Mouse (Mus musculus) heart, embryonic 10.5 days (tissue): ENCODE data around the gene Ggt1. TPM values are rescaled to one million over a fixed set of nuclear protein-coding genes. Genes with fewer than 3 reads are reported as not detected.

Source experiments
- DNase-seq: peaks from one replicate; pipeline ENCODE4 v3.0.0-alpha.2; 2017; ENCODE audit warnings: low spot score
- H3K27ac ChIP-seq: fragments of 300-500 bp; sonication (generic); 2 replicates; pipeline ENCODE4 v1.5.1; 2016; ENCODE audit warnings: mild to moderate bottlenecking
- H3K27me3 ChIP-seq: fragments of 300-500 bp; sonication (generic); 2 replicates; pipeline ENCODE4 v1.6.1; 2016; ENCODE audit warnings: mild to moderate bottlenecking; ENCODE audit not compliant: poor library complexity, insufficient read depth, severe bottlenecking
- H3K36me3 ChIP-seq: fragments of 300-500 bp; sonication (generic); 2 replicates; pipeline ENCODE4 v1.6.1; 2016; ENCODE audit warnings: mild to moderate bottlenecking, moderate library complexity
- H3K4me1 ChIP-seq: fragments of 300-500 bp; sonication (generic); 2 replicates; pipeline ENCODE4 v1.6.1; 2016; ENCODE audit warnings: mild to moderate bottlenecking
- H3K4me3 ChIP-seq: fragments of 300-500 bp; sonication (generic); 2 replicates; pipeline ENCODE4 v1.5.1; 2016; ENCODE audit warnings: mild to moderate bottlenecking, moderate library complexity
- H3K9me3 ChIP-seq: fragments of 300-500 bp; sonication (generic); 2 replicates; pipeline ENCODE4 v1.6.1; 2016; ENCODE audit warnings: mild to moderate bottlenecking, moderate library complexity
- WGBS: fragments of 180-500 bp; shearing (Covaris S2); methylation state at CpG from one replicate; pipeline ENCODE4 v1.1.7; 2016; 5-methylcytosine and 5-hydroxymethylcytosine counted together
- polyA plus RNA-seq: library from polyadenylated mRNA; unstranded; fragments of >200 nt; fragmentation: Nextera tagmentation; extraction: Ambion mirVana; gene quantifications from 2 replicates; pipeline ENCODE4 v1.2.1, GENCODE M21; 2016

The Ggt1 gene
- polyA plus RNA-seq, result 0.27 and 1.9 TPM in 2 replicates

DNA sequence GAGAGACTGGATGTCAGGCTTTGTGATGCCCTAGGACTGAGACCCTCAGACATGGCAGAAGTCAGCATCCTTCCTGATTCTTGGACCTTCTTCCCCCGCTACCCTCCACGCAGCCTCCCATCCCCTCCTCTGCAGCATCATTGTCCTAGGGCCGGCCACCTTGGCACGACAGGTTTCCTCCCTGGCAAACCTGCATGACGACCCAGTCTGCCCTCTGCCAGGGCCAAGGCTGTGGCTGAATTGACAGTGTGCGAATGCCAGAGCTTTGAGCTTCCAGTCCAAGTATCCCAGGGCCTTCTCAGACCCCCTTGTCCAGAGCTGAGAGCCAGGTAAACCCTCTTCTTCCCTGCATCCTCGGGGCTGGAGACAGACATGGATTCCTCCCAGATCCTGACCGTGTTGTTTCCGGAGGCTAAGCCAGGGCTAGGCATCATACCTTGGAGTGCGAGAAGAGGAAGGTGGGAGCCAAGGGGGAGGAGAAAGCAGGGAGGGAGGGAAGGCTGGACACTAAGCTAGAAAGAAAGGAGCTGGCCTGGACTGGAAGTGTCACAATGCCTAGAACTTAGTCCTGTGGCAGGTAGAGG, at the start of gene Ggt1:
Gene Ggt1 (plus strand): TSS at position 534 of the 584 bp plus-strand sequence.
- 0 out of 2 replicates have a peak within 1 kb of the TSS, but pooled peaks have one; percentile 84 for H3K27ac ChIP-seq
- peak within 1 kb of the TSS; percentile 76 for H3K4me3 ChIP-seq
- peaks cover 32% of the 10 kb centered on the region for H3K4me1 ChIP-seq
- no peak for DNase-seq
- no peaks in the 10 kb centered on the region for H3K9me3 ChIP-seq
- peaks cover 96% of the 10 kb centered on the region for H3K27me3 ChIP-seq
- H3K36me3 ChIP-seq, result no peaks in the 10 kb centered on the region
- 45% methylated on average over 10 of the region's 10 CpGs for WGBS

DNA sequence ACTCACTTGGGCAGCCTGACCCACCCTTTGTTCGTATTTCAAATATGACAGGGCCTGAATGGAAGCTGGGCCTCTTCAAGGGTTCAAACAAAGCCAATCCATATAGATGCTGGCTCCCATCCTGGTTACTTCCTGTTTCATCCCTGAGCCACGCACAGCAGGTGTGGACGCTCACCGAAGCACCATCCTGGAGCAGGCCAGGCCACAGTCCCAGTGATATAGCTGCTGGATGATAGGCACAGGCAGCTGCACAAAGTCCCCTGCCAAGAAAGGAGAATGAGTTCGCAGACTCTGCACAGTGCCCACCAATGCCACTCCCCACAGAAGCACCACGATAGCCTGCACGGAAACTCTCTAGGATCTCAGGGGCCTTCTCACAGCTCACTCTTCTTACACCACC, 49.5 kb upstream of the Ggt1 start:
- Histone ChIP-seq H3K4me3 (no peak overlapping the region), H3K27ac (no peak overlapping the region), H3K4me1 (peaks cover 26% of the 10 kb centered on the region), H3K36me3 (peaks cover 58% of the 10 kb centered on the region), H3K27me3 (no peaks in the 10 kb centered on the region), H3K9me3 (no peaks in the 10 kb centered on the region)
- DNase-seq, result no peak
- 93% methylated on average over 7 of the region's 7 CpGs for WGBS

DNA sequence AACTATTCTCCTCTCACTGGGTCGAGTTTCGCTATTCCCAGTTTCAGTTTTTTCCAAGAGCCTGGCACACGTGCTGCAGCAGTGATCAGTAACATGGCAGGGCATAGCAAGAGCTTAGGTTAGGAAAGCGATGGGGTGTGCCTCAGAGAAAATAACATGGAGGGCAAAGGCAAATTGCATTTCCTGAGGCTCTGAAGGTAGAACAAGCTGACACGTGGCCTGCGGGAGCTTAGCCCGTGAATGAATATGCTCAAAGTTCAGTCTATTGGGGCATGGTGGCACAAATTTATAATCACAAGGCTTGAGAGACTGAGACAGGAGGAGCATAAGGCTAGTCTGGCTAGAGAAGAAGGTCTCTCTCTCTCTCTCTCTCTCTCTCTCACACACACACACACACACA, 48.6 kb upstream of the Ggt1 start:
- no peak overlapping the region for H3K4me3 ChIP-seq
- WGBS, result 87% methylated on average over 7 of the region's 7 CpGs
- no peaks in the 10 kb centered on the region for H3K27me3 ChIP-seq
- H3K36me3 ChIP-seq, result peaks cover 49% of the 10 kb centered on the region
- no peak overlapping the region for H3K27ac ChIP-seq
- peaks cover 29% of the 10 kb centered on the region for H3K4me1 ChIP-seq
- no peaks in the 10 kb centered on the region for H3K9me3 ChIP-seq
- DNase-seq, result no peak

DNA sequence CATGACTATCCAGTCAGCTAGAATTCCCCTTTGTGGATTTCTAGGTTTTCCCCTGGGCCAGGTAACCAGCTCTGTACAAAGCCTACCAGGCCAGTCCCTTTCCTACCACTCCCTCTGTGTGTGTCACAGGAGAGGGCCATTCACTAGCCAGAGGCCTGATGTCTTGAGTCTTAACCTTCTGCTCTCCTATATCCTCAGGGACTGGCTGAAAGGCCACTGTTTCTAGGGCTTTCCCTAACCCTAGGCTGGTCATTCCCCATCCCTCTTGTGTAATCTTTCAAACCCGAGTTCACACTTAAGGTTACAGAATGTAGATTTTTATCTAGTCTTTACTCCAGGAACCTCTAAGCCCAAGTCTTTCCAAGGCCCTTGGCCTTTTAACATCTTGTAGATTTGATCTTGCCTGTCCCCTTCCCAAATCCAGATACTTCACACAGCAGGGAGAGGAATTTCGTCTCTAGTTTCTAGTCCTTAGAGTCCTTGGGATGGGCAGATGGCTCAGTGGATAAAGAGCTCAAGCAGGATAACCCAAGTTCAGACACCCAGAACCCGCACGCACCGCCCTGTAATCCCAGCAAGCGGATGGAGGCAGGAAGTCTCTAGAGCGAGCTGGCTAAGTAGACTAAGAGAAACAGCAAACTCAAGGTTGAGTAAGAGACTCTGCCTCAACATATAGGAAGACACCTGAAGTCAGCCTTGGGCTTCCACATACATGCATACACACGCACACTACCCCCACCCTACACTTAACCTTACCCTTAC, 47.9 kb upstream of the Ggt1 start:
- peaks cover 42% of the 10 kb centered on the region for H3K36me3 ChIP-seq
- no peak for DNase-seq
- H3K9me3 ChIP-seq, result no peaks in the 10 kb centered on the region
- peaks cover 29% of the 10 kb centered on the region for H3K4me1 ChIP-seq
- no peak overlapping the region for H3K4me3 ChIP-seq
- H3K27me3 ChIP-seq, result no peaks in the 10 kb centered on the region
- WGBS, result 87% methylated on average over 8 of the region's 8 CpGs
- H3K27ac ChIP-seq, result no peak overlapping the region

DNA sequence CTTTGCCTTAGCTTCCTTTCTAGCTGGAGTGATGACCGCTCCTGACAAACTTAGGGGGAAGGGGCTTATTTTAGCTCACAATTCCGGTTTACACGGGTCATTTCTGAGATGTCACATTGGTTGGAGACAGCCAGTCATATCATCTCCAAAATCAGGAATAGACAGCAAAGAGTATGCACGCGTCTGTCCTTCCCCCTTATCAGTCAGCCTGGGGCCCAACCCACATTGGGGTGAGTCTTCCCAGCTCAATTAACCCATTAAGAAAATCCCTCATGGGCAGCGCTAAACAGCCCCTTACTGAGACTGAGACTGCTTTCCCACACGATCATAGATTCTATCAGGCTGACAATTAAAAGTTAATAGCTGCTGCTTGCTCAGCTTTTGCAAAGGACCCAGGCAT, 47.0 kb upstream of the Ggt1 start:
- no peak for DNase-seq

DNA sequence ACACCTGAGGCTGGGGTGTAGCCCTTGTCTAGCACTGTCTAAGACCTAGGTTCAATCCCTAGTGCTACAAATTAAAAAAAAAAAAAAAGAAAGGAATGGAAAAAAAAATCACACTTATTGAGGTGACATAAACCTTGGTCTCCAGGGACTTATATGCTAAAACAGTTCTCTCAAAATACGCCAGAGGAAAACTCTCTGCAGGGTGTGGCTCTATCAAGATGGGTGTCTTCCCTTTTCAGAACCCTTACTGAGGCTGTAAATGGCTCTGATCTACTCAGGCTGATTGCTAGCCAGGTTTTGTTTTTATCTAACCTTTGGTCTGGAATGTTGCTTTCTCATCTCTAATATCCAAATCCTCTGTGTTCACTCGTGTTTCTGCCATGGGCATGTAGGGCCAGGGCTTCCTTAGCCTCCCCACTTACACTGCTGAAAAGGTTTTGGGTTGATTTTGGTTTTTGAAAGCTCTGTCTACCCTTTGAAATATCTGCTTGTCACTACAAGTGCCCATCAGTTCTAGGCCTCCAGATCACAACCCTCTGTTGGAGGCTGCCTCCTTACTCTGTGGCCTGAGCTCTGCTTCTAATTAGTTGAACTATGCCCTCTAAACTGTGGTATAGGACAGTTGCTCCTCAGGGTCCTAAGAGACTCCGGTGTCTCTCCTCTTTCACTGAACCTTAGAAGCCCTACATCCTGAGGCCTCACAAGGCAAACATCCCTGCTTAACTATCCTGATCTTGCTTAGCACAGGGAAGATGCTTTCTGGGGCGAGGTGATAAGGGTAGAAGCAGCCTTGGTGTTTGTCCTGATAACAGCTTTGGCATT, 46.0 kb upstream of the Ggt1 start:
- Histone ChIP-seq H3K9me3 (no peaks in the 10 kb centered on the region), H3K27ac (no peak overlapping the region), H3K4me1 (peaks cover 38% of the 10 kb centered on the region), H3K27me3 (no peaks in the 10 kb centered on the region), H3K4me3 (peak overlapping the region; percentile 94), H3K36me3 (peaks cover 37% of the 10 kb centered on the region)
- no peak for DNase-seq
- 61% methylated on average over 4 of the region's 4 CpGs for WGBS

More for the DNA sequence above, 47.0 kb upstream of the Ggt1 start:
- Histone ChIP-seq H3K27ac (no peak overlapping the region), H3K36me3 (peaks cover 37% of the 10 kb centered on the region), H3K27me3 (no peaks in the 10 kb centered on the region), H3K9me3 (no peaks in the 10 kb centered on the region), H3K4me3 (no peak overlapping the region), H3K4me1 (peaks cover 38% of the 10 kb centered on the region)
- WGBS, result 55% methylated on average over 7 of the region's 7 CpGs

DNA sequence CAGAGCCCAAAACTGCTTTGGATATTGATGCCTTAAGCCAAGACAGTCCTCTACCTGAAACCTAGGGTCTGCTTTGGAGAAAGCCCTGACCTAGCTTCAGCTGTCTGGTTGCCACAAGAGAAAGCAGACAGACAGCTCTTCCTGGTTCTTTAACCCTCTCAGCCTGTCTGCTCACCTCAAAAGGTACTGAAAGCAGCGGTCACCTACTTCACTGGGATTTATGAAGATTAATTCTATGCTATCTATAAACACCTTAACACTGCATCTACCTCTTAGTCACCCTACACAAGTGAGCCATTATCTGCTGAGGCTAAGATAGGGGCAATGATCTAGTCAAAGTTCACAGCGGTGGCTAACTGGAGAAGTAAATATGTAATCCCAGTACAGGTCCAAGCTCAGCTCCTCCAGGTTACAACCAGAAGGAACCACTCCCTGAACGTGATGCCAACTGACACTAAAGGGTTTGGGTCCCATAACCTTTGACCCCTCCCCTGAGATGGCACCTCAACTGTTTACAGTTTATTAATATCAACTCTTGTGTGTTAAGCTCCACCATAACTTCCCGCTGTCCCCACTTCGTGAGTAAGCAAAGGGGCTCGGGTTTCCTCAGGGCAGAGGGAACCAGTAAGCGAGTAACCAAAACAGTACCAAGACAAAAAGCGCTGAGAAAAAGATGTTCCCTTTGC, 45.2 kb upstream of the Ggt1 start:
- 25% methylated on average over 8 of the region's 8 CpGs for WGBS
- Histone ChIP-seq H3K36me3 (peaks cover 37% of the 10 kb centered on the region), H3K4me1 (peaks cover 46% of the 10 kb centered on the region), H3K27me3 (no peaks in the 10 kb centered on the region), H3K9me3 (no peaks in the 10 kb centered on the region), H3K4me3 (peak overlapping the region; percentile 94), H3K27ac (peak overlapping the region; percentile 97)
- no peak for DNase-seq

DNA sequence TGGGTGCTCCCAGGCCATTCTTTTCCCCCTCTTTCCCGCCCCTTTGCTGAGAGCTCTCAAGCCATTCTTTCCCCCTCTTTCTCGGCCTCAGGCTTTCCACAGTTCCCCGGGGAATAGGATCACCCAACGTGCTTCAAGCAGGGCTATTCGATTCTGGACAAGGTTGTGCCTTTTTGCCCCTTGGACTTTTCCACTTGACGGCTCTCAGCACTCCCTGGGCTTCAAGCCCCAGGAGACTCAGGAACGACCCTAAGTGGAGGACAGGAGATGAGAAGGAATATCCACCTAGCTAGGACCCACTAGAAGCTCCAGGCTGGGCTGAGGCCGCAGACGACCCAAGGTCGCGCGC, 44.7 kb upstream of the Ggt1 start:
- Histone ChIP-seq H3K27ac (peak overlapping the region; percentile 97), H3K4me3 (peak overlapping the region; percentile 94), H3K36me3 (peaks cover 37% of the 10 kb centered on the region), H3K9me3 (no peaks in the 10 kb centered on the region), H3K4me1 (peaks cover 45% of the 10 kb centered on the region), H3K27me3 (no peaks in the 10 kb centered on the region)
- 1% methylated on average over 12 of the region's 12 CpGs for WGBS
- DNase-seq, result no peak

DNA sequence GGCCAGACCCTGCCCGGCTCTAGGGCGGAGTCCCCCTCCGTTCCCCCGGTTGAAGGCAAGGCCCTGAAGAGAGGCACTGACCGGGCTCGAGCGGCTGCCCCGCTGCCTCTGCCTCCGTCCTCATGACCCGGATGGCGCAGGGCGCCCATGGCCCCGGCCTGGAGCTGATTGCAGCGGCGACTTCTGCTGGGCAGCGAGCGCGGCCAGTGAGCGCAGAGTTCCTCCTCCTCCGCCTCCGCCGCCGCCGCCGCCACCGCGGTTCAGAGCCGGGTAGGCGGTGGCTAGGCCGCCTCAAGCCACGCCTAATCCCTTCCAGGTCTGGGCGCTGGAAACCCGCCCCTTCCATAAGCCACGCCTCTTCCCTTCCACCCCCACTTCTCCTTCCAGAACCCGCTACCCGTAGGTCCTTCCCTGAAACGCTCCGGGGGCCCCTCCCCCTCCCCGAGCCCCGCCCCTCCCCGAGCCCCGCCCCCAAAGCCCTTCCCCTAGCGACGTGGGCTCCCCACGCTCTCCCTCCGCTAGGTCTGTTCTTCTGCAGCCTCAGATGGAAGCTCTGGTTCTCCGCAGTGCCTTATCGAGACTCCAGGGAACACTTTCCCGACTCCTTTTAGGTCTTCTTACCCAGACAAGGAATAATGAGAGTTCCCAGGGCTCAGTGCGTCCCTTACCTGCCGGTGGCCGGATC, 44.2 kb upstream of the Ggt1 start, which contains the start of gene Snrpd3:
Gene Snrpd3 (plus strand): TSS at position 479 of the 685 bp plus-strand sequence.
- DNase-seq, result peak; percentile 98
- Histone ChIP-seq H3K27ac (peak within 1 kb of the TSS; percentile 97), H3K27me3 (no peaks in the 10 kb centered on the region), H3K4me3 (peak within 1 kb of the TSS; percentile 94), H3K36me3 (peaks cover 36% of the 10 kb centered on the region), H3K4me1 (peaks cover 42% of the 10 kb centered on the region), H3K9me3 (no peaks in the 10 kb centered on the region)
- WGBS, result 1% methylated on average over 43 of the region's 52 CpGs

DNA sequence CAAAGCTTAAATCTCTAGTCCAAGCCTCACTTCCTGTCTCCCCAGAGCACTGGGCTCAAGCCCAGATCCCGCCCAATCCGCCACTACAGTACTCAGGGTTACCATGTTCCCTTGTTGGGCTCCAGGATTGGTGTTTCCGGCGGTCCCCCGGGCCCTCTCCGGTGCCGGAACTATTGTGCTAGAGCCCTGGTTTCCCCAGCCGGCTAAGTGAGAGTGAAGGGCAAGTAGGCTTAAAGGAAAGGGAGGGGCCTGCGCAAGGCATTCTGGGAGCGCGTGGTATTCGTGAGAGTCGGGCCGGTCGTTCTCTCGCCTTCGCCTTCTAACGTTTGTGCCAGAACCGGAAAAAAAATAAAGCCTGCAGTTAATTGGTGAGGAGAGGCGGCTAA, 43.7 kb upstream of the Ggt1 start, which contains the start of gene Gucd1:
Gene Gucd1 (minus strand): TSS at position 215 of the 386 bp plus-strand sequence.
- H3K27ac ChIP-seq, result peak within 1 kb of the TSS; percentile 97
- H3K4me1 ChIP-seq, result peaks cover 42% of the 10 kb centered on the region
- peaks cover 32% of the 10 kb centered on the region for H3K36me3 ChIP-seq
- DNase-seq, result peak; percentile 98
- under 1% methylated on average over 20 of the region's 20 CpGs for WGBS
- H3K27me3 ChIP-seq, result no peaks in the 10 kb centered on the region
- no peaks in the 10 kb centered on the region for H3K9me3 ChIP-seq
- peak within 1 kb of the TSS; percentile 94 for H3K4me3 ChIP-seq

DNA sequence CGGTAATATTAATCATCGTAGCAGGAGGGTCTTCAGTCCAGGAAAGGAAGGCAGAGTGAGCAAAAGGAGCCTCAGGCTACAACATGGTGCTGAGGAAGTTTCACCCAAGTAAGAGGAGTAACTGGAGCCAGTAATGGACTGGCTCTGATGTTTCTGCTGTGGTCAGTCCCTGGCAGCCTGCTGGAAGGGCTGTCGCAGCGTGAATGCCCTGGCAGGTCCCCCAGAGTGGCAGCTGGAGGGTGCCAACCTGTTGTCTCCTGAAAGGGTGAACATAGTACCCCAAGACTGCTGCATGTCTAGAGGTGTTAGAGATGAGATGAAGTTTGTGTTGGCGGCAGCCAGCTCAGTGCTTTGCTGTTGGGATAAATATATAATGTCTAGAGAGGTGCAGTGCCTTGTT, 40.8 kb upstream of the Ggt1 start:
- Histone ChIP-seq H3K27ac (no peak overlapping the region), H3K4me3 (no peak overlapping the region), H3K4me1 (peaks cover 33% of the 10 kb centered on the region), H3K27me3 (no peaks in the 10 kb centered on the region), H3K9me3 (no peaks in the 10 kb centered on the region), H3K36me3 (peaks cover 58% of the 10 kb centered on the region)
- no peak for DNase-seq
- 92% methylated on average over 5 of the region's 5 CpGs for WGBS

DNA sequence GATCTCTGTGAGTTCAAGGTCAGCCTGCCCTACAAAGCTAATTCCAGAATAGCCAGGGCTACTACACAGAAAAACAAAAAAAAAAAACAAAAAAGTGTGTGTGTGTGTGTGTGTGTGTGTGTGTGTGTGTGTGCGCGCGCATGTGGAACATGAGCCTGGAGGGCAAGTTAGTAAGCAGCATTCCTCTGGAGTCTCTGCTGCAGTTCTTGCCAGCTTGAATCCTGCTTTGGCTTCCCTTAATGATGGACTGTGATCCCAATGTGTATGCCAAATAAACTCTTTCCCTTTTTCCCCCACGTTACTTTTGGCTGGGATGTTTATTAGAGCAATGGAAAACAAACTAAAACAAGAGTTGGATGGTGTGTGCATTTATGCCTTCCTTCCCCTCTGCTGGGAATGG, 39.8 kb upstream of the Ggt1 start:
- Histone ChIP-seq H3K27me3 (no peaks in the 10 kb centered on the region), H3K4me1 (peaks cover 22% of the 10 kb centered on the region), H3K4me3 (no peak overlapping the region), H3K27ac (no peak overlapping the region), H3K9me3 (no peaks in the 10 kb centered on the region), H3K36me3 (peaks cover 67% of the 10 kb centered on the region)
- DNase-seq, result no peak
- WGBS, result 90% methylated on average over 4 of the region's 4 CpGs
